Mouse (Mus musculus): Measurements from ENCODE around the gene Zmiz1.

Zmiz1 gene

DNA sequence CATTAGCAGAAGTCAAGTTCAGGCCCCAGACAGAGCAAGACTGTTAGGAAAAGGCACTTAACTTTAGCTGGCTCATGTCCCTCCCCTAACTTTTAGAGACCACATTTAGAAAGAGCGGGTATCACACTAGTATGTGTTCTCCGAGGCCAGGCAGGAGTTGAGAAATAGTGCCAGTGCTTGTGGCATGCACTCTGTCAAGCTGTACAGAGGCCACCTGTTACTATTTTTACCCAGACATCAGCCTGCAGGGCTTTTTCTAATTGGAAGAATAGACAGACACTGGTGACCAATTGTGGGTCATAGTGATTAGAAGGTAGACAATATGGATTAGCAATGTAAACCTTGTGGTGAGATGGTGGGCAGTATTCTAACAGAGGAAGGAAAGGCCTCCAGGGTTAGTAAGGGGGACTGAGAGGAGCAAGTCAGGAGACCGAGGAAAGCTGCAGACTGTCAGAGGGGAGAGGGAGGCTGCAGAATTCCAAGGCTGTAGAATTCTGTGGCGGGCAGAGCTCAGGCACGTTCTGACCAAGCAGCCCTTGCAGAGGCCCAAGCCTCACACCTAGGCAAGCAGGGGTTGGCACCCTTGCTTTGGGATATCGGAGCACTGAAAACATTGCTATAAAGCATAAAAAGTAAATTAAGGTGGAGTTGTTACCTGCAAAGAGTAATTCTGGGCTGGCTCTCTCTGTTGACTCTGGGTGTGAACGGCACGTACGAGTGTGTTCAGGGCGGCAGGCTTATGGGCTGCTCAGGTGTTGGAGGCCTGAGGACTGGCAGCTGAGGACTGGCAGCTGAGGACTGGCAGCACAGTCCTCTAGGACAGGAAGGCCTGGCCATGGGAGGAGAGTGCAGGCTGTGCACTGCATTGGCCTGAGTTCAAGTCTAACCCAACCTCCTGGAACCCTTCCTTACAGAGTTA is 228.3 kb downstream of the Zmiz1 start:
- DNase-seq (ENCODE audit: low read depth, low spot score), result no peak

DNA sequence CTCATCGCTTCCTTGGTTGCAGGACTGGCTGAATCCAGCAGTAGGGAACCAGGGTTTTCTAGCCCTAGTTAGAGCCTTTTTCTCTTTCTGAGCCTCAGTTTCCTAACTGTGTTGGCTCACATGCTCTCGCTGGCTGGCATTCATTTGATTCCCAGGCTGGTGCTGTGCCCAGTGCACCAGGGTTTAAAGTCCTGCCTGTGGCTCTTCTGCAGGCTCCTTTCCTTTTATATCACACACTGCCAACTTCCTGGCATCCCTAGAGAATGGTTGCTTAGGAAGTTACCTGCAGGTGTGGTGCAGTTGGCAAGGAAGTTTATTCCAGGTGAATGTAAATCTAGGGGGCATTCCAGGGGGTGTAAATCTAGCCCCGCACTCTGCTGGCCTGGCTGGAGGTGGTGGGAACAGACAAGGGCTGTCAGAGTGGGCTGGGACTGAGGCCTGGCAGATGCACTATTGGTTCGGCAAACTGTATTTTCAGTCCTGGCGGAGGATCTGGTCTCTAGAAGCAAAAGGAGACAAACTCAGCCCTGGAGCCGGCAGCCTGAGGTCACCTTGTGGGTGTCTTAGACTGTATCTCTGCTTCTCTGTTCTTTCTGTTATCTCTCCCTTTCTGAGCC is 234.4 kb downstream of the Zmiz1 start:
- no peak for DNase-seq (ENCODE audit: low read depth, low spot score)

- peak; percentile 95 for DNase-seq (ENCODE audit: low read depth, low spot score)
Observed at GRCm38 (mm10) chr14:25693888-25694568, 235.0 kb downstream of the Zmiz1 start, which contains the start of gene Ppif. Gene Ppif, plus strand, starts transcription at chr14:25694154.

DNA sequence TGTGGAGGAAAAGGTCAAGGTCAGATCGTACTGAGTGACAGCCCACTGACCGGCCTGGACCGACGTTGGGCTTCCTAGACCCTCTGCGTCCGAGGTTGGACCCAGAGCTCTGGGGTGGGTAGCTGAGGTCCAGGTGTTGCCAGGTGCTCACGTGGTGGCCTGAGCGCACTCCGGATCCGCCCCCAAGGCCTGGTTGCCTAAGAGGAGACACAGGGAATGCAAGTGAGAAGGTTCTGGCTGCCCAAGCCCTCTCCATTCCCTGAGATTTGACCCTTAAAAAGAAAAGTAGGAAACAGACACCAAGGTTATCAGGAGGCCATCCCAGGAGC is 235.5 kb downstream of the Zmiz1 start:
- no peak for DNase-seq (ENCODE audit: low read depth, low spot score)

GRCm38 (mm10) chr14:25695059-25695458 is 236.1 kb downstream of the Zmiz1 start:
- DNase-seq (ENCODE audit: low read depth, low spot score), result no peak

DNA sequence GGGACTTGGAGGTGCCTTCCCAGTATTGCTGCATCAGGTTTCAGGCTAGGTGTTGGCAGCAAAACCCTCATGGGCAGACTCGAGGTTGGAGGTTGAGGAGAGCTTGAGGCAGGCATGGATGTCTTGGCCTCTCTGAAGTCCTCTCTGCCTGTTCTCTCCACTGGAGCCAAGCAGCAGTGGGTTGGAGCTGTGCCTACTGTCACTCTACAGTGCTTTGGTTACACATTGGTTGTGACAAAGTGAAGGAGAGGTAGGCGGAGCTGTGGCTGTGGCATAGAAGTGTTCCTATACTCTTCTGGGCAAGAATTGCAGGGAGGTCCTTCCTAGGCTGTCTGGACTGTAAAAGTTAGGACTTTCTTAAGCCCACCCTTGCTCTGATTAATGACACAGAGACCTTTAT is 237.4 kb downstream of the Zmiz1 start:
- DNase-seq (ENCODE audit: low read depth, low spot score), result no peak

DNA sequence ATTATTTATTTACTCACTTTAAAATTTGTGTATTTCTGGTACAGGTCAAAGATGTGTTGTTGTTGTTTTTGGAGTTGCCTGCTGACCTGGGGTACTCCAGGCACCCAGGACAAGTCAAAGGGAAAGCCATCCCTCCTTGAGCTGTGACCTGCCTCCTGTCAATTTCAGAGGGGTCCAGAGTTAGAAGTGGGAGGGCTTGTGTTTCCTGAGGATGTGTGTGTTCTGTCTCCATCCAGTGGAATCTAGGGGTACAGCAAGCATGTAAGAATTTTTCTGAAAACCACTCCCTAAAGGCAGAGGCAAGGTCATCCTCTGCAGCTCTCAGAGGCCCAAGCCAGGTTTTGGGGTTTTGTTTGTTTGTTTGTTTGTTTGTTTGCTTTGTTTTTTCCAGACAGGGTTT is 243.0 kb downstream of the Zmiz1 start:
- DNase-seq (ENCODE audit: low read depth, low spot score), result peak; percentile 73

- peak; percentile 59 for DNase-seq (ENCODE audit: low read depth, low spot score)
Observed at GRCm38 (mm10) chr14:25707691-25708181, 248.8 kb downstream of the Zmiz1 start.

- DNase-seq (ENCODE audit: low read depth, low spot score), result no peak
Observed at GRCm38 (mm10) chr14:25708451-25708850, 249.5 kb downstream of the Zmiz1 start.

DNA sequence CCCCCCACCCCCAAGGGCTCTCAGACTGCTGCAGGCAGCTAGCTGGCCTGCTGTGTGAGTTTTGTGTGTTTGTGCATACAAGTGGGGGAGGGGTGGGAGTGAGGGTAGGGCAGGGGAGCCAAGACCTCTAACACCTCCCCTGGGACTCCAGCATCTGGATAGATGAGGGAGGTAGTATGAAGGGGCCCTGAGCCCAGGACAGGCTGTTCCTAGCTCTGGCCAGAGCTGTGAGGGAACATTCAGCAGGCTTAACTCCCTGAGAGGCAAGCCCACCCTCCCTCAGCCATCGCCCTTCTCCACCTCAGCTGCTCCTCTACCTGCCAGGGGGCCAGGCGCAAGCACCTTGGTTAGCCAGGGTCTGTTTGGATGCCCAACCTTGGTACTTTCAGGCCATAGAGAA is 249.9 kb downstream of the Zmiz1 start:
- no peak for DNase-seq (ENCODE audit: low read depth, low spot score)

DNA sequence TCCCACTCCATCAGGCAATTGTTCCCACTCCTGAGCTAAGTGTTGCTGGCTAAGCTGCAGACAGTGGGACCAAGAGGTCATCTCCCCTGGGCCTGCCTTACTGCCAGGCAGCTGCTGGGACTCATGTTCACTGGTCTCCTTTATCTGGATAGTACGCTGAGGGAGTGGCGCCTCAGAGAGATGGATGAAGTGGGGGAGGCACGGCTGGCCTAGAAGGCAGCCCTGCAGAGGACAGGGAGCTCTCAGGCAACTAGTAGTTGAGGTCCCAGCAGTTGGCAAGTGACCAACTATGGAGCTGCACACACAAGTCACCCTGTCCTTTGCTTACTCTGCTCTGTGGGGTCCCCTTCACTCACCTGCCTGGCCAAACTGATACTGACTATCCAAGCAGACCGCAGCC is 251.1 kb downstream of the Zmiz1 start:
- DNase-seq (ENCODE audit: low read depth, low spot score), result no peak

DNA sequence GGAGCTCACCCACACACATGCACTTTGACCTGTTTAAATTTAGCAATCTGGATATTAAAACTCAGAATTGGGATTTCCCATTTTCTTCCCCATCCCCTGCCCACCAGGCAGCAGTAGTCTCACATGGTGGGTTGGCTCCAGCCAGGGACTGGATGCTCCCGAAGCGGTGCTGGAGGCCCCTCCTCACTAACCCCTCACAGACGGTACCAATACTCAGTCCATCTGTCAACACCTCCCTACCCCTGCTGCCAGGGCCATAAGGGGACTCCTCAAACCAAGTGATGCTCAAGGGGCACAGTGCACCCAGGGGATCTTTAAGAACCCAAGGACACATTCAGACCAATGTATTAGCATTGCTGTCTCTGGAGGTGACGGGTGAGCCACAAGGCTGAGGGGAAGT is 251.7 kb downstream of the Zmiz1 start:
- DNase-seq (ENCODE audit: low read depth, low spot score), result no peak

DNA sequence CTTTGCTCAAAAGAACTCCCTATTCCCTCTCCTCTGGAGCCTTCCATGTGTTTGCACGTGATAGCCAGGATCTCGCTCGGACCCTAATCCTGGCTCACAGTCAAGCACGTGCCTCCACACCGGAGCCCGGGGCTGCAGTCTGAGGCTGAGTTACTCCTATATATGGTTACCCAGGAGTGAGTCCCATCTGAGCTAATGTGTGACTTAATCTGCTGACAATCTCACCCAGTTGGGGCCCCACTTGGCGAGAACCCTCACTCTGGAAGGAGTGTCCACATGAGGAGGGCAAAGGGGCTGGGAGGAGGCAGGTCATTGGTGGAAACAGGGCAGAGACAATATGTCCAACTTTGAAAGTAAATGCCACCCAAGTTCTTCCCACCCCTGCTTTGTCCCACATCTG is 252.2 kb downstream of the Zmiz1 start:
- DNase-seq (ENCODE audit: low read depth, low spot score), result no peak

DNA sequence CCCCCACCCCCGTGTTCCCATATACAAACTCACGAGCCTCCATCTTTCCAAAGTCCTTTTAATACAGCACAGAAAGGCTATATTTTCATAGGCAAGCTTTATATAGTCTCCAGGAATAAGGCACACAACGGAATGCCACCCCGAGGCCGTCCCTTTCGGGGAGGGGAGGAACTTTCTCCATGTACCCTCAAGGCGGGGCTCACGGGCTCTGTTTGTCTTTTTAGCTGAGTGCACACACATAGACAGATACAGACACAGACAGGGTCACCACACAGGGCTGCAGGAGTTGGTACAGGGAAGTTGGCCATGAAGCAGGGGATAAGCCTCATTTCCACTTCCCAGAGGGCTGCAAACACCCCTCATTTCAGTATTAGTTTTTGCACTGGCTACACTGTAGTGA is 252.6 kb downstream of the Zmiz1 start:
- no peak for DNase-seq (ENCODE audit: low read depth, low spot score)

- no peak for DNase-seq (ENCODE audit: low read depth, low spot score)
Observed at GRCm38 (mm10) chr14:25713443-25713842, 254.5 kb downstream of the Zmiz1 start.

Measured in mesoderm, embryonic 11.5 days (tissue).